Mouse (Mus musculus): ENCODE data around the gene Dhrs13.

DNA sequence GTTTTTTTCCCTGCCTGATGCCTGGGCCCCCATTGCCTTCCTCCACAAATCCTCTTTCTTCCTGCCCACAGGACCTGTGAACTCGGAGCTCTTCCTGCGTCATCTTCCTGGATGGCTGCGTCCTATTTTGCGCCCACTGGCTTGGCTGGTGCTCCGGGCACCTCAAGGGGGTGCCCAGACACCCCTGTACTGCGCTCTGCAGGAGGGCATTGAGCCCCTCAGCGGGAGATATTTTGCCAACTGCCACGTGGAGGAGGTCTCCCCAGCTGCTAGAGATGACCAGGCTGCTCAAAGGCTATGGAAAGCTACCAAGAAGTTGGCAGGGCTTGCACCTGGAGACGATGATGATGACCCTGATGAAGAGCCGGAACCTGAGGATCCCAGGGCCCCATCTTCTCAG is 4.7 kb downstream of the Dhrs13 start:
- TF ChIP-seq MYC (IDR thresholded peaks at IDR 0.05; ENCODE audit: low read depth, low read length) (no peak), ETS1 (conservative IDR thresholded peaks at IDR 0.05; ENCODE audit: low read depth, low read length) (no peak), NELFE (IDR thresholded peaks at IDR 0.05; ENCODE audit: low read depth, low read length) (no peak), HCFC1 (IDR thresholded peaks at IDR 0.05; ENCODE audit: low read depth, low read length) (no peak), MXI1 (IDR thresholded peaks at IDR 0.05; ENCODE audit: low read depth, low read length) (no peak), JUND (conservative IDR thresholded peaks at IDR 0.05; ENCODE audit: low read depth, low read length) (no peak), POLR2A (IDR thresholded peaks at IDR 0.05; ENCODE audit: low read depth, low read length) (no peak), ZC3H11A (IDR thresholded peaks at IDR 0.05; ENCODE audit: low read depth, low read length) (no peak), CHD2 (IDR thresholded peaks at IDR 0.05; ENCODE audit: low read length) (no peak), CTCF (conservative IDR thresholded peaks at IDR 0.05 in 1 of 2, IDR thresholded peaks at IDR 0.05 in 1 of 2; ENCODE audit: low read depth in 2 of 2, low read length in 2 of 2) (no peak), ELF1 (IDR thresholded peaks at IDR 0.05; ENCODE audit: low read depth, low read length) (no peak)

Data from CH12.LX (cell line).